Mouse (Mus musculus) kidney, embryonic 14.5 days (tissue): ENCODE results near the gene Blcap. TPM values are rescaled to one million over a fixed set of nuclear protein-coding genes. Genes with fewer than 3 reads are reported as not detected.

Experiments used
- microRNA-seq: library from miRNA; unstranded; fragments of <30 nt; microRNA quantifications from one replicate; pipeline ENCODE4, GENCODE M21; 2016
- polyA plus RNA-seq: library from polyadenylated mRNA; unstranded; fragments of >200 nt; fragmentation: Nextera tagmentation; extraction: Ambion mirVana; gene quantifications from 2 replicates; pipeline ENCODE4 v1.2.1, GENCODE M21; 2014

Blcap gene
- polyA plus RNA-seq, 1 experiment from 2014 or later: 48.7 TPM

Small RNA genes lying within 50 kb of the gene (microRNA-seq; reads per million reads assigned to microRNA genes)
- gene Gm23134: 1.9 reads per million

Other genes with a start within 250 kb of the Blcap start
- gene Ghrh, start 223.8 kb downstream of the Blcap start, polyA plus RNA-seq: not detected in 2 replicates
- 38.2 and 62.2 TPM in 2 replicates for gene Manbal, start 203.7 kb downstream of the Blcap start, polyA plus RNA-seq
- 13.5 and 17.5 TPM in 2 replicates for gene Src, start 152.8 kb downstream of the Blcap start, polyA plus RNA-seq
- gene Nnat, start 11.2 kb downstream of the Blcap start, polyA plus RNA-seq: 248 and 307 TPM in 2 replicates
- gene Ctnnbl1, start 166.1 kb upstream of the Blcap start, polyA plus RNA-seq: 55.4 and 77.1 TPM in 2 replicates